Mouse (Mus musculus) inflammation-experienced regulatory T-cells, adult 6 months (primary cell): Measurements from ENCODE around the gene Tmcc1. TPM values are rescaled to one million over a fixed set of nuclear protein-coding genes. Genes with fewer than 3 reads are reported as not detected.

ENCODE experiments used
- ATAC-seq: one replicate; pipeline ENCODE4 v1.8.0; 2017
- polyA plus RNA-seq, 3 experiments: library from polyadenylated mRNA; unstranded; fragments of 100-300 nt; shearing (Covaris generic); gene quantifications; one replicate each; pipeline ENCODE4 v1.2.1; 2017

The Tmcc1 gene
- polyA plus RNA-seq, 3 experiments from 2014 or later: 12.9 to 43.8 (median 31.4) TPM

- ATAC-seq: no peak
These were observed 201.2 kb downstream of the Tmcc1 start for GRCm38 (mm10) chr6:115991881-115992620.

- ATAC-seq: no peak
These were observed 202.0 kb downstream of the Tmcc1 start for GRCm38 (mm10) chr6:115991108-115991880.

- no peak for ATAC-seq
These were observed 202.8 kb downstream of the Tmcc1 start for GRCm38 (mm10) chr6:115990479-115990878.

GRCm38 (mm10) chr6:115990056-115990455, 203.2 kb downstream of the Tmcc1 start:
- ATAC-seq: no peak

GRCm38 (mm10) chr6:115989607-115990006, 203.7 kb downstream of the Tmcc1 start:
- ATAC-seq: peak; percentile 53

- no peak for ATAC-seq
These were observed 204.3 kb downstream of the Tmcc1 start for GRCm38 (mm10) chr6:115989032-115989431.

- no peak for ATAC-seq
These were observed 206.1 kb downstream of the Tmcc1 start for GRCm38 (mm10) chr6:115987096-115987747.

- ATAC-seq: no peak
These were observed 206.7 kb downstream of the Tmcc1 start for GRCm38 (mm10) chr6:115986472-115987095.

- no peak for ATAC-seq
These were observed 207.7 kb downstream of the Tmcc1 start for GRCm38 (mm10) chr6:115985622-115986021.

GRCm38 (mm10) chr6:115984580-115984979, 208.7 kb downstream of the Tmcc1 start:
- no peak for ATAC-seq

GRCm38 (mm10) chr6:115983306-115984038, 209.8 kb downstream of the Tmcc1 start:
- no peak for ATAC-seq

- ATAC-seq: no peak
These were observed 210.4 kb downstream of the Tmcc1 start for GRCm38 (mm10) chr6:115982889-115983288.

GRCm38 (mm10) chr6:115978596-115978995, 214.7 kb downstream of the Tmcc1 start:
- no peak for ATAC-seq

- ATAC-seq: no peak
These were observed 215.5 kb downstream of the Tmcc1 start for GRCm38 (mm10) chr6:115977810-115978209.

GRCm38 (mm10) chr6:115975606-115976005, 217.7 kb downstream of the Tmcc1 start:
- ATAC-seq: no peak

- no peak for ATAC-seq
These were observed 219.2 kb downstream of the Tmcc1 start for GRCm38 (mm10) chr6:115973881-115974662.

GRCm38 (mm10) chr6:115973139-115973875, 220.0 kb downstream of the Tmcc1 start:
- no peak for ATAC-seq

GRCm38 (mm10) chr6:115972083-115972764, 221.1 kb downstream of the Tmcc1 start:
- no peak for ATAC-seq

GRCm38 (mm10) chr6:115971273-115972060, 221.8 kb downstream of the Tmcc1 start:
- no peak for ATAC-seq
